Mouse (Mus musculus) small intestine, adult 2 months (tissue): ENCODE data around the gene Cdiptos. TPM values are rescaled to one million over a fixed set of nuclear protein-coding genes. Genes with fewer than 3 reads are reported as not detected.

Experiments used
- H3K27ac ChIP-seq: fragments of 200-500 bp; 2 replicates; pipeline ENCODE4 v1.5.1; 2012; ENCODE audit warnings: low read depth, low read length, control low read depth, inconsistent platforms; ENCODE audit not compliant: insufficient read depth
- H3K27me3 ChIP-seq: fragments of 200-500 bp; 2 replicates; pipeline ENCODE4 v1.6.1; 2012; ENCODE audit warnings: mild to moderate bottlenecking, moderate library complexity, low read length, inconsistent platforms; ENCODE audit not compliant: control insufficient read depth, insufficient read depth
- H3K36me3 ChIP-seq: fragments of 200-500 bp; 2 replicates; pipeline ENCODE4 v1.6.1; 2012; ENCODE audit warnings: mild to moderate bottlenecking, low read length, control low read depth, inconsistent platforms; ENCODE audit not compliant: control insufficient read depth, insufficient read depth
- H3K4me1 ChIP-seq: fragments of 200-500 bp; 2 replicates; pipeline ENCODE4 v1.6.1; 2012; ENCODE audit warnings: low read length, inconsistent platforms, mixed read lengths; ENCODE audit not compliant: control insufficient read depth, insufficient read depth, insufficient read length
- H3K4me3 ChIP-seq: fragments of 200-500 bp; 2 replicates; pipeline ENCODE4 v1.5.1; 2012; ENCODE audit warnings: low read depth, mild to moderate bottlenecking, control low read depth, inconsistent platforms, low read length, moderate library complexity
- CTCF ChIP-seq: fragments of 200-500 bp; IDR thresholded peaks from 2 replicates; pipeline ENCODE4 v1.5.1; 2012; ENCODE audit warnings: low read depth, mild to moderate bottlenecking, control low read depth, inconsistent platforms, low read length, moderate library complexity, mixed read lengths; ENCODE audit not compliant: insufficient replicate concordance, insufficient read length; ENCODE audit errors: extremely low read depth
- POLR2A ChIP-seq: fragments of 200-500 bp; IDR thresholded peaks from 2 replicates; pipeline ENCODE4 v1.6.1; 2012; ENCODE audit warnings: low read depth, mild to moderate bottlenecking, control low read depth, inconsistent platforms, low read length, moderate library complexity
- WGBS: fragments of 180-500 bp; shearing (Covaris S2); methylation state at CpG from one replicate; pipeline ENCODE4 v1.1.7; 2018; 5-methylcytosine and 5-hydroxymethylcytosine counted together
- polyA plus RNA-seq: library from polyadenylated mRNA; depleted of rRNA; stranded (reverse); fragments of >200 nt; gene quantifications from 2 replicates; pipeline ENCODE4 v1.2.3, GENCODE M21; 2012; rRNA removed

The Cdiptos gene
- polyA plus RNA-seq, 1 experiment = 0.74 TPM

- Histone ChIP-seq H3K36me3 (peaks cover 7% of the 10 kb centered on the region), H3K4me1 (peaks cover 13% of the 10 kb centered on the region; the same call in 1 of the 2 replicates), H3K4me3 (no peak overlapping the region), H3K27me3 (no peaks in the 10 kb centered on the region), H3K27ac (no peak overlapping the region)
- TF ChIP-seq POLR2A (no peak), CTCF (no peak)
- WGBS = 41% methylated on average over 3 of the region's 3 CpGs
These were observed 49.6 kb downstream of the Cdiptos start for GRCm38 (mm10) chr7:126926299-126926698.

GRCm38 (mm10) chr7:126923999-126924398, 51.9 kb downstream of the Cdiptos start:
- Histone ChIP-seq H3K4me1 (peaks cover 12% of the 10 kb centered on the region; the same call in 1 of the 2 replicates), H3K36me3 (no peaks in the 10 kb centered on the region), H3K27me3 (no peaks in the 10 kb centered on the region), H3K27ac (no peak overlapping the region), H3K4me3 (no peak overlapping the region)
- 81% methylated on average over 5 of the region's 5 CpGs for WGBS
- TF ChIP-seq CTCF = no peak

GRCm38 (mm10) chr7:126922624-126923060, 53.3 kb downstream of the Cdiptos start, which contains the start of gene Tmem219:
Gene Tmem219 (minus strand): TSS chr7:126922917.
- peak within 1 kb of the TSS; percentile 68 for H3K27ac ChIP-seq
- TF ChIP-seq POLR2A (no peak), CTCF (no peak)
- H3K4me3 ChIP-seq = peak within 1 kb of the TSS; percentile 40
- no peaks in the 10 kb centered on the region for H3K27me3 ChIP-seq
- WGBS = 15% methylated on average over 5 of the region's 5 CpGs
- no peaks in the 10 kb centered on the region for H3K36me3 ChIP-seq
- H3K4me1 ChIP-seq = peaks cover 12% of the 10 kb centered on the region; the same call in 1 of the 2 replicates

Other genes starting within 250 kb of the Cdiptos start
- gene Mapk3, start 216.5 kb downstream of the Cdiptos start, polyA plus RNA-seq = 208 and 472 TPM in 2 replicates
- 5.0 and 24.4 TPM in 2 replicates for gene Gdpd3, start 209.8 kb downstream of the Cdiptos start, polyA plus RNA-seq
- gene Ypel3, start 199.1 kb downstream of the Cdiptos start, polyA plus RNA-seq = 153 and 244 TPM in 2 replicates
- 1.4 and 2.4 TPM in 2 replicates for gene Tbx6, start 194.6 kb downstream of the Cdiptos start, polyA plus RNA-seq
- gene Ppp4c, start 183.6 kb downstream of the Cdiptos start, polyA plus RNA-seq = 101 and 199 TPM in 2 replicates
- 2.2 and 4.1 TPM in 2 replicates for gene Fam57b, start 178.4 kb downstream of the Cdiptos start, polyA plus RNA-seq
- gene 4930451I11Rik, start 144.5 kb downstream of the Cdiptos start, polyA plus RNA-seq = not detected in 2 replicates
- not detected in 2 replicates for gene Doc2a, start 128.7 kb downstream of the Cdiptos start, polyA plus RNA-seq
- 1.3 and 3.6 TPM in 2 replicates for gene Hirip3, start 114.1 kb downstream of the Cdiptos start, polyA plus RNA-seq
- 16.5 and 42.8 TPM in 2 replicates for gene Ino80e, start 113.7 kb downstream of the Cdiptos start, polyA plus RNA-seq
- gene Taok2, start 91.4 kb downstream of the Cdiptos start, polyA plus RNA-seq = 42.3 and 77.4 TPM in 2 replicates
- gene Tmem219, start 53.2 kb downstream of the Cdiptos start, polyA plus RNA-seq = 51.5 and 143 TPM in 2 replicates
- 9.1 and 18.8 TPM in 2 replicates for gene Kctd13, start 47.2 kb downstream of the Cdiptos start, polyA plus RNA-seq
- 0.18 and 0.19 TPM in 2 replicates for gene Asphd1, start 26.5 kb downstream of the Cdiptos start, polyA plus RNA-seq
- gene Sez6l2, start 25.5 kb downstream of the Cdiptos start, polyA plus RNA-seq = 1.3 and 2.6 TPM in 2 replicates
- 157 and 467 TPM in 2 replicates for gene Cdipt, start 184 bp downstream of the Cdiptos start, polyA plus RNA-seq
- 148 and 353 TPM in 2 replicates for gene Mvp, start 38.5 kb upstream of the Cdiptos start, polyA plus RNA-seq
- gene Pagr1b, start 40.4 kb upstream of the Cdiptos start, polyA plus RNA-seq = 0.76 and 2.9 TPM in 2 replicates
- 1.6 and 3.7 TPM in 2 replicates for gene Pagr1a, start 41.3 kb upstream of the Cdiptos start, polyA plus RNA-seq
- 9.5 and 26.4 TPM in 2 replicates for gene Gm42742, start 45.0 kb upstream of the Cdiptos start, polyA plus RNA-seq
- gene Prrt2, start 45.1 kb upstream of the Cdiptos start, polyA plus RNA-seq = 1.3 and 2.7 TPM in 2 replicates
- gene Maz, start 50.9 kb upstream of the Cdiptos start, polyA plus RNA-seq = 103 and 248 TPM in 2 replicates
- gene Kif22, start 66.4 kb upstream of the Cdiptos start, polyA plus RNA-seq = 3.7 and 5.8 TPM in 2 replicates
- 4,647 and 5,350 TPM in 2 replicates for gene Zg16, start 111.2 kb upstream of the Cdiptos start, polyA plus RNA-seq
- 21.2 and 22.7 TPM in 2 replicates for gene AI467606, start 115.3 kb upstream of the Cdiptos start, polyA plus RNA-seq
- gene Qprt, start 146.1 kb upstream of the Cdiptos start, polyA plus RNA-seq = 0.37 and 1.7 TPM in 2 replicates
- 2.4 and 3.9 TPM in 2 replicates for gene Spn, start 161.7 kb upstream of the Cdiptos start, polyA plus RNA-seq
- gene Cd2bp2, start 220.0 kb upstream of the Cdiptos start, polyA plus RNA-seq = 7.6 and 13.9 TPM in 2 replicates
- 17.5 and 44.1 TPM in 2 replicates for gene Tbc1d10b, start 232.4 kb upstream of the Cdiptos start, polyA plus RNA-seq
- 0.74 and 1.3 TPM in 2 replicates for gene Mylpf, start 232.8 kb upstream of the Cdiptos start, polyA plus RNA-seq